Mouse (Mus musculus): Measurements from ENCODE around the gene Pcnx2. TPM values are rescaled to one million over a fixed set of nuclear protein-coding genes. Genes with fewer than 3 reads are reported as not detected.

Gene Pcnx2
- polyA plus RNA-seq, 1 experiment: 0.01 TPM

DNA sequence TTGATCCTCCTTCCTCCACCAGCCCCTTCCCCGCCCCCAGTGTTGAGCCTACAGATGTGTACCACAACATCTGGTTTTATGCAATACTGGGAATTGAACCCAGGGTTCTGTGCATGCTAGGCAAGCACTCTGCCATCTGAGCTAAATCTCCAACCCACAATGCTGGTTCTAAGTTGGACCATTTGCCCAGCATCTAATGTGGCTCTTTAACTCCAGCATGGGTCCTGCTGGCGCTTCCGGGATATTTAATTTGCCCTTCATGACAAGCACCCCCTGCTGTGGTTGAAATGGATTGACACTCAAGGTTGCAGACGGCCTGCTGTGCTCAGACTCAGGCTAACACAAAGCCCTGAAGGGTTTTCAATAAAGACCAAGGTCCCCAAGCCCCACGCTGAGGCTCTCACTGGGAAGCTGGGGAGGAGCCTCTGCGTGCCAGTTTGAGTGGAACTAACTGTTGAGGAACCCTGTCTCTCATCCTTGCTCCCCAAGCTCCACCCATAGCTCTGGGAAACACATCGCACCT is 124.8 kb downstream of the Pcnx2 start:
- Histone ChIP-seq H3K4me2 (ENCODE audit: low read depth) (no peak overlapping the region), H3K79me2 (ENCODE audit: control insufficient read depth, insufficient read depth) (no peaks in the 10 kb centered on the region), H3K4me3 (no peak overlapping the region), H3K36me3 (ENCODE audit: control insufficient read depth, insufficient read depth) (no peaks in the 10 kb centered on the region), H3ac (ENCODE audit: control insufficient read depth, insufficient read length) (no peak overlapping the region), H3K27me3 (ENCODE audit: control insufficient read depth, insufficient read depth, insufficient read length) (peaks cover 5% of the 10 kb centered on the region)
- TF ChIP-seq CEBPB (IDR thresholded peaks at IDR 0.05; ENCODE audit: insufficient read depth, poor library complexity, severe bottlenecking) (no peak), MAX (IDR thresholded peaks at IDR 0.05; ENCODE audit: low read depth) (no peak)

DNA sequence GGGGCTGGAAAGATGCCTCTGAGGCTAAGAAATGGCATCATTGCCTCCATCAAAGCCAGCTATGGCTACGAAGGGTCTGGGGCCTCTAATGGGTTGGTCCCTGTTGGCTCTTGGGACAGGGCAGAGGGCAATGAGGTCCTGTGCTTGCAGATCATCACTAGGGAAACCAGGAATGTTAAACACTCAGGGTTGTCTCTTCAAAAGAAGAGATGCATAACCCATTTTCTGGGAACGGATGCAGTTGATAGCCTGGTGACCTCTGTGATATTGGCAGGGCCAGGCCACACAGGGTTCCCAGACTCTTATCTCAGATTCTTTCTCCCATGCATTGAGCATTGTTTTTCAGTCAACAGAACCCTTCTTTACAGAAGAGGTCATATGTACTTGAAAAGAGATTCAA is 125.8 kb downstream of the Pcnx2 start:
- Histone ChIP-seq H3K36me3 (ENCODE audit: control insufficient read depth, insufficient read depth) (no peaks in the 10 kb centered on the region), H3K4me2 (ENCODE audit: low read depth) (no peak overlapping the region), H3K27me3 (ENCODE audit: control insufficient read depth, insufficient read depth, insufficient read length) (peaks cover 5% of the 10 kb centered on the region), H3ac (ENCODE audit: control insufficient read depth, insufficient read length) (no peak overlapping the region), H3K79me2 (ENCODE audit: control insufficient read depth, insufficient read depth) (no peaks in the 10 kb centered on the region), H3K4me3 (no peak overlapping the region)
- TF ChIP-seq MYOG (IDR thresholded peaks at IDR 0.05; ENCODE audit: control insufficient read depth in 1 of 3, insufficient read depth in 1 of 3, insufficient read length in 2 of 3, low read depth in 2 of 3) (no peak), SRF (IDR thresholded peaks at IDR 0.05; ENCODE audit: control insufficient read depth, insufficient read length, low read depth) (no peak), E2F4 (IDR thresholded peaks at IDR 0.05; ENCODE audit: insufficient read depth) (no peak), REST (IDR thresholded peaks at IDR 0.05; ENCODE audit: insufficient read depth, insufficient read length) (no peak), CEBPB (IDR thresholded peaks at IDR 0.05; ENCODE audit: insufficient read depth, poor library complexity, severe bottlenecking) (no peak), TCF3 (IDR thresholded peaks at IDR 0.05; ENCODE audit: insufficient read length, low read depth) (no peak), TCF12 (IDR thresholded peaks at IDR 0.05; ENCODE audit: insufficient read depth, poor library complexity, severe bottlenecking) (no peak), MYOD1 (IDR thresholded peaks at IDR 0.05; ENCODE audit: control insufficient read depth in 1 of 3, insufficient read length in 2 of 3, low read depth in 2 of 3) (no peak), POLR2A (IDR thresholded peaks at IDR 0.05; ENCODE audit: insufficient read length, low read depth) (no peak), POLR2AphosphoS2 (IDR thresholded peaks at IDR 0.05; ENCODE audit: insufficient read length, low read depth) (no peak), USF1 (IDR thresholded peaks at IDR 0.05; ENCODE audit: low read depth) (no peak), MAX (IDR thresholded peaks at IDR 0.05; ENCODE audit: low read depth) (no peak)

DNA sequence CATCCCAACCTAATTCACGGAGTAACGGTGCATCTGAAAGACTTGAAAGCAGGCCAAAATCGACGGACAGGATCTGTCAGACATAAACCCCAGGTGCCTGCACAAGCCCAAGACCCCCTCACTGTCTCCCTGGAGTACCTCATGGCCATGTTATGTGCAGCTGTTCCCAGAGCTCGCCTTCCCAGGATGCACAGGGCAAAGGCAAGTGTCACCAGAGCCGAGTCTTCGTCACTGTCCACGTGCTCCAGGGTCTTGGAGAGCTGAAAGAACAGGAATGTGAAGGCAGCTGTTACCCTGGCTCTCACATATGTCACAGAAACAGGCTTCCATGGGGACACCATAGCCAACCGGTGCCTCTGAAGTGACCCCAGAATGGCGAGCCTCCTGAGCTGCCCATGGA is 130.0 kb downstream of the Pcnx2 start:
- Histone ChIP-seq H3K27me3 (ENCODE audit: control insufficient read depth, insufficient read depth, insufficient read length) (no peaks in the 10 kb centered on the region), H3ac (ENCODE audit: control insufficient read depth, insufficient read length) (no peak overlapping the region), H3K4me3 (no peak overlapping the region), H3K4me2 (ENCODE audit: low read depth) (no peak overlapping the region), H3K36me3 (ENCODE audit: control insufficient read depth, insufficient read depth) (no peaks in the 10 kb centered on the region), H3K79me2 (ENCODE audit: control insufficient read depth, insufficient read depth) (no peaks in the 10 kb centered on the region)
- TF ChIP-seq POLR2AphosphoS2 (IDR thresholded peaks at IDR 0.05; ENCODE audit: insufficient read length, low read depth): no peak
- TF ChIP-seq SRF (IDR thresholded peaks at IDR 0.05; ENCODE audit: control insufficient read depth, insufficient read length, low read depth): no peak
- peak in 1 of 3 experiments; percentile 24 for TF ChIP-seq MYOG (IDR thresholded peaks at IDR 0.05; ENCODE audit: control insufficient read depth in 1 of 3, insufficient read depth in 1 of 3, insufficient read length in 2 of 3, low read depth in 2 of 3)
- no peak for TF ChIP-seq CEBPB (IDR thresholded peaks at IDR 0.05; ENCODE audit: insufficient read depth, poor library complexity, severe bottlenecking)

DNA sequence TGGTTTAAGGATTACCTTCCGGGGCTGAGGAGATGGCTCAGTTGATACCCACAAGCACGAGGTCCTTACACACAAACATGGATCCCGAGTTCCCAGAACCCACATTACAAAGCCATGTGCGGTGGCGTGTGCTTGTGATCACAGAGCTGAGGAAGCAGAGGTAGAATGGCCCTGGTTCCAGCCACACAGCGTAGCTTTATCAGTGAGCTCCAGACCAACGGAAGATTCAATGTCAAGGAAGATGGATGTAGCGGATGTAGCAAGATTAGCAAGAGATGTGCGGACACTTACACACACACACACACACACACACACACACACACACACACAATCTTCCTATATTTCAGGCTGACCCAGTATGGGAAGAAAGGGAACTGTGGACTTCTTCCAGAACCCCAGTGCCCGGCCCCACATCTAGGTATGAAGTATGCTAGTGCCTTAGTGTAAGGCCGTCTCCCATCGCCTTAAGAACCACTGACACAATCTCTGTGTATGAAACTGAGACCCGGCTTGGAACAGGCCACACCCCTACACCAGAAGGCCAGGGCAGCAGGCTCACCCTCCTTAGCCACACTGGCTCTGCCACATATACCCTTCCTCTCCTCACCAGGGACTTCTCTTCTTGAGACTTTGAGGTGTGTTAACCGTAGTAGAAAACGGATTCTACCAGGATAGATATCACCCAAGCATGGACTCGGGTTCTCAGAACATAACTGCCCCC is 134.9 kb downstream of the Pcnx2 start:
- H3K4me2 ChIP-seq (ENCODE audit: low read depth): no peak overlapping the region
- TF ChIP-seq MYOG (IDR thresholded peaks at IDR 0.05; ENCODE audit: control insufficient read depth in 1 of 3, insufficient read depth in 1 of 3, insufficient read length in 2 of 3, low read depth in 2 of 3) (no peak), SRF (IDR thresholded peaks at IDR 0.05; ENCODE audit: control insufficient read depth, insufficient read length, low read depth) (no peak), MYOD1 (IDR thresholded peaks at IDR 0.05; ENCODE audit: control insufficient read depth in 1 of 3, insufficient read length in 2 of 3, low read depth in 2 of 3) (no peak), MAX (IDR thresholded peaks at IDR 0.05; ENCODE audit: low read depth) (no peak), TCF12 (IDR thresholded peaks at IDR 0.05; ENCODE audit: insufficient read depth, poor library complexity, severe bottlenecking) (no peak), POLR2AphosphoS2 (IDR thresholded peaks at IDR 0.05; ENCODE audit: insufficient read length, low read depth) (no peak), REST (IDR thresholded peaks at IDR 0.05; ENCODE audit: insufficient read depth, insufficient read length) (no peak), POLR2A (IDR thresholded peaks at IDR 0.05; ENCODE audit: insufficient read length, low read depth) (no peak), USF1 (IDR thresholded peaks at IDR 0.05; ENCODE audit: low read depth) (no peak), E2F4 (IDR thresholded peaks at IDR 0.05; ENCODE audit: insufficient read depth) (no peak), TCF3 (IDR thresholded peaks at IDR 0.05; ENCODE audit: insufficient read length, low read depth) (no peak), CEBPB (IDR thresholded peaks at IDR 0.05; ENCODE audit: insufficient read depth, poor library complexity, severe bottlenecking) (no peak)
- no peak overlapping the region for H3K4me3 ChIP-seq
- no peaks in the 10 kb centered on the region for H3K36me3 ChIP-seq (ENCODE audit: control insufficient read depth, insufficient read depth)
- no peaks in the 10 kb centered on the region for H3K79me2 ChIP-seq (ENCODE audit: control insufficient read depth, insufficient read depth)
- no peaks in the 10 kb centered on the region for H3K27me3 ChIP-seq (ENCODE audit: control insufficient read depth, insufficient read depth, insufficient read length)
- H3ac ChIP-seq (ENCODE audit: control insufficient read depth, insufficient read length): no peak overlapping the region

DNA sequence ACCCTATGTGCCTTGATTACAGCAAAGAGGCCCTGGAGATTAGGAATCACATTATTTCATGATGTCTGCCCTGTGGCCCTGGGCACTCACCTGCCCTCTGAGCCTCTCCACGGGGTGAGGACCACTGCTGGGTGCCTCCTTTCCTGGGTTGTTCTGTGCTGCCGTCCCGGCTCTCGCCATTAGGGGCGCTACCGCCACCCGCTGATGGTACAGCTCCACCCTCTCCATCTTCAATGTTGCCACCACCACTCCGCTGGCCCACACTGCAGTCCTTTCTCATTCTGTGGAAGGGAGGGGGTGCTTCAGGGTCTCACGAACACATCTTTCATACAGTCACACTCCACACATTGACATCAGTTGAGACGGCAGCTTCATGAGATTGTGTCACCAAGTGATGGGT is 139.1 kb downstream of the Pcnx2 start:
- Histone ChIP-seq H3K4me2 (ENCODE audit: low read depth) (no peak overlapping the region), H3K79me2 (ENCODE audit: control insufficient read depth, insufficient read depth) (no peaks in the 10 kb centered on the region)

More for the DNA sequence above, 139.1 kb downstream of the Pcnx2 start:
- no peak for TF ChIP-seq MAX (IDR thresholded peaks at IDR 0.05; ENCODE audit: low read depth)
- TF ChIP-seq POLR2AphosphoS2 (IDR thresholded peaks at IDR 0.05; ENCODE audit: insufficient read length, low read depth): no peak
- Histone ChIP-seq H3K27me3 (ENCODE audit: control insufficient read depth, insufficient read depth, insufficient read length) (no peaks in the 10 kb centered on the region), H3K36me3 (ENCODE audit: control insufficient read depth, insufficient read depth) (no peaks in the 10 kb centered on the region), H3ac (ENCODE audit: control insufficient read depth, insufficient read length) (no peak overlapping the region), H3K4me3 (no peak overlapping the region)

Data from myocyte (in vitro differentiated cells).